Mouse (Mus musculus): ENCODE measurements around the gene AI661453. TPM values are rescaled to one million over a fixed set of nuclear protein-coding genes. Genes with fewer than 3 reads are reported as not detected.

Gene AI661453
- total RNA-seq, 2 experiments from 2014 or later, result 0.66 to 0.77 TPM

GRCm38 (mm10) chr17:47440359-47440890 is 4.0 kb downstream of the AI661453 start:
- no peak for DNase-seq (ENCODE audit: low spot score in 2 of 2)

GRCm38 (mm10) chr17:47441296-47442051 is 5.1 kb downstream of the AI661453 start:
- DNase-seq (ENCODE audit: low spot score in 2 of 2), result no peak

- no peak for DNase-seq (ENCODE audit: low spot score in 2 of 2)
These were observed 5.9 kb downstream of the AI661453 start for GRCm38 (mm10) chr17:47442271-47442670.

- DNase-seq (ENCODE audit: low spot score in 2 of 2), result no peak
These were observed 7.7 kb downstream of the AI661453 start for GRCm38 (mm10) chr17:47444113-47444512.

- no peak for DNase-seq (ENCODE audit: low spot score in 2 of 2)
These were observed 9.1 kb downstream of the AI661453 start for GRCm38 (mm10) chr17:47445518-47445917.

- no peak for DNase-seq (ENCODE audit: low spot score in 2 of 2)
These were observed 9.6 kb downstream of the AI661453 start for GRCm38 (mm10) chr17:47446025-47446424.

- no peak for DNase-seq (ENCODE audit: low spot score in 2 of 2)
These were observed 10.1 kb downstream of the AI661453 start for GRCm38 (mm10) chr17:47446561-47446960.

- DNase-seq (ENCODE audit: low spot score in 2 of 2), result no peak
These were observed 12.3 kb downstream of the AI661453 start for GRCm38 (mm10) chr17:47448523-47449372.

GRCm38 (mm10) chr17:47449432-47449831 is 13.0 kb downstream of the AI661453 start:
- DNase-seq (ENCODE audit: low spot score in 2 of 2), result no peak

GRCm38 (mm10) chr17:47450239-47450638 is 13.8 kb downstream of the AI661453 start:
- no peak for DNase-seq (ENCODE audit: low spot score in 2 of 2)

- DNase-seq (ENCODE audit: low spot score in 2 of 2), result no peak
These were observed 14.6 kb downstream of the AI661453 start for GRCm38 (mm10) chr17:47450880-47451565.

GRCm38 (mm10) chr17:47452886-47453285 is 16.5 kb downstream of the AI661453 start:
- no peak for DNase-seq (ENCODE audit: low spot score in 2 of 2)

GRCm38 (mm10) chr17:47454675-47455074 is 18.3 kb downstream of the AI661453 start:
- DNase-seq (ENCODE audit: low spot score in 2 of 2), result no peak

- no peak for DNase-seq (ENCODE audit: low spot score in 2 of 2)
These were observed 21.9 kb downstream of the AI661453 start for GRCm38 (mm10) chr17:47458310-47458709.

GRCm38 (mm10) chr17:47458936-47459335 is 22.5 kb downstream of the AI661453 start:
- DNase-seq (ENCODE audit: low spot score in 2 of 2), result no peak

- no peak for DNase-seq (ENCODE audit: low spot score in 2 of 2)
These were observed 23.0 kb downstream of the AI661453 start for GRCm38 (mm10) chr17:47459341-47459919.

GRCm38 (mm10) chr17:47461688-47462087 is 25.3 kb downstream of the AI661453 start:
- no peak for DNase-seq (ENCODE audit: low spot score in 2 of 2)

- no peak for DNase-seq (ENCODE audit: low spot score in 2 of 2)
These were observed 25.8 kb downstream of the AI661453 start for GRCm38 (mm10) chr17:47462209-47462608.

- DNase-seq (ENCODE audit: low spot score in 2 of 2), result no peak
These were observed 26.4 kb downstream of the AI661453 start for GRCm38 (mm10) chr17:47462728-47463388.

- DNase-seq (ENCODE audit: low spot score in 2 of 2), result no peak
These were observed 28.0 kb downstream of the AI661453 start for GRCm38 (mm10) chr17:47464248-47464965.

All from adrenal gland, adult 18-20 months (tissue).